Mouse (Mus musculus) lung, postnatal 14 days (tissue): ENCODE data around the gene Atg7.
"Not testable (repeated sequence)": the region's sequence is repeated elsewhere in the genome, so short reads cannot be mapped to it uniquely, and the experiment has no call there.

Experiments used
- DNase-seq: peaks from one replicate; pipeline ENCODE4 v3.0.0; 2021

Gene Atg7

DNA sequence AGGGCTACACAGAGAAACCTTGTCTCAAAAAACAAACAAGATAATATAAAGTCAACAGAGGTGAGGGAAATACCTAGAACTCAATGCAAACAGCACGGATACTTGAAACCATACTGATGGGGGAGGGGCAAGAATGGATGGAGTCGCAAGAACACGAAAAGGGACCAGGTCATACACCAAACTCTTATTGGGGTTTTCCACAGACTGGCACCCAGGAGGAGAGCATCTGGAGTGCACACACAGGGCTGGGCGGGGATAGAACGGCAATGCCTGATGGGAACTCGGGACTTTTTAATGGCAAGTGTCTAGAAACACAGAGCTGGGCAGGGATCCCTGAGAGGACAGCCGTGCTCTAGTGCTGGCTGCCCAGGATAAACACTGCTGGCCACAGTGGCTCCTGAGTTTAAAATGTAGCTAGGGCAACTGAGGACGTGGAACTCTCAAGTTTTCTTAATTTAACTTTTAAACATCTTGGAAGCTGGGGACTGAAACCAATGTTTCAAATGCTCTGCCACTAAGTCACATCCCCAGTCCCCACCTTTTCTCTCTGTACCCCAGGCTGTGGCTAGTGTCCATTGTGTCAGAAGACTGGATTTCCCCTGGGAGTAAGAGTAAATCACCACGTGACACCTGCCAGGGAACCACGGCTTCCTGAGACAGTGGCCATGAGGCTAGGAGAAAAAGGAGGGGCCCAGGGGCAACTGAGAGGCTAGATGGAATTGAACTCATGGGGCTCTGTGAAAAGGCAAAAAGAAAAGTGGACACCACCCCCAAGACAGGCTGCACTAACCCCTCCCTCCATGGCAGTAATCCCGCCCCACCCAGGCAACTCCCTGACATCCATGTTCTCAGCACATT is 243.8 kb downstream of the Atg7 start:
- no peak for DNase-seq

DNA sequence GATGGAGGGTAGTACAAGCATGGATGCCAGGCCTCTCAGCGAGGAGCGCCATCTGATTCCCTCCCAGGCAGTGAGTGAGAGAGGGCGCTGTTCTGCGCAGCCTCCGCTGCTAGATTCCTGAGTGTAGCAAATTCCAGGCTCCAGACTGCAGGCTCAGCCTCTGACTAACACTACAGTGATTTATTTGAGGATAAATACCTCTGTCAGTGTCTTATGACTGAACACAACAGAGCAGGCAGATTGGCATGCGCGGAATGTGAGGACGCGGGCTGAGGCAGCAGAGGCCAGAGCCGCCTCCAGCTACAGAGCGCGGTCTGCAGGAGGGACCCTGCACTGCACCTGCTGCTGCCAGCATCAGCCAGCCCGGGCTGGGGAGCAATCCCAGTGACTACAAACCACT is 246.0 kb downstream of the Atg7 start:
- DNase-seq, result peak; percentile 78

DNA sequence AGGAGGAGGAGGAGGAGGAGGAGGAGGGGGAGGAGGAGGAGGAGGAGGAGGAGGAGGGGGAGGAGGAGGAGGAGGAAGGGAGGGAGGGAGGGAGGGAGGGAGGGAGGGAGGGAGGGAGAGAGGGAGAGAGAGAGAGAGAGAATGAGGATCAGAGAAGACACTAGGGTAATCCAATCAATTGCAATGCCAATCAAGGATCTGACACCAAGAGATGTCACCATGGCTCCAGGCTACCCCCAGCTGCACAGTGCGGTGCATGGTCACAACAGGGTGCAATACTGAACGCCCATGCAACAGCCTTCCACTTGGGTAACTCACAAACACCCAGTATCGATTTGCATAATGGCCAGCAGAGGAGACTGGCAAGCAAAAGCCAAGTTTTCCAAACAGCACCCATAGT is 247.1 kb downstream of the Atg7 start:
- not testable (repeated sequence) for DNase-seq

DNA sequence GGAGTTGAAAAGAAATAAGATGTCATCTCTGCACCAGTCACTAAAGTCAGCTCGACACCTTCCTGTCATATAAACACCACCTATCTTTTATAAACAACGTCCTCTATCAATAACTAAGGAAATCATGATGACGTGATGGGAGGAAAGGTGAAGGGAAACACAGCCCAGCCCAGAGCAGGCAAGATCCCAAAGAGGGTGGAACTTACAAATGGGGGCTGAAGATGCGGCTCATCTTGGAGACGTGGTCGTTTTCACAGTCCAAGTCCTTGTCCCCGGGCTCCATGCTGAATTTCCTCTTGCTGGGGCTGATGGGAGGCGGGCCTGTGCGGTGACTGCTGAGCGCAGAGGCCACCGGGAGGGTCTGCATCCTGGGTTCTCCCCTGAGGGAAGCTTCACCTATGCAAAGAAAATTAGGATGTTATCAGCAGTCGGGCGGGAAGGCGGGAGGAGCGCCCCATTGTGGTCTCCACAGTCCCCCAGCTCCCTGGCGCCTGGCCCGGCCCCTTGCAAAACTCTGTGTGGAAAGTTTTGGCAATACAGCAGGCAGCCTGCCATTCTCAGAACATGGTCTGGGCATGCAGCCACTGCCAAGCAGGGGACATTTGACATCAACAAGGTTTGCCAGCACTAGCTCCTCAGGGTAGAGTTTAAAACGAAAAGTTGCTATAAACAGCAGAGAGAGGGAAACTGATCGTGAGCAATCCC is 247.7 kb downstream of the Atg7 start:
- peak; percentile 94 for DNase-seq

DNA sequence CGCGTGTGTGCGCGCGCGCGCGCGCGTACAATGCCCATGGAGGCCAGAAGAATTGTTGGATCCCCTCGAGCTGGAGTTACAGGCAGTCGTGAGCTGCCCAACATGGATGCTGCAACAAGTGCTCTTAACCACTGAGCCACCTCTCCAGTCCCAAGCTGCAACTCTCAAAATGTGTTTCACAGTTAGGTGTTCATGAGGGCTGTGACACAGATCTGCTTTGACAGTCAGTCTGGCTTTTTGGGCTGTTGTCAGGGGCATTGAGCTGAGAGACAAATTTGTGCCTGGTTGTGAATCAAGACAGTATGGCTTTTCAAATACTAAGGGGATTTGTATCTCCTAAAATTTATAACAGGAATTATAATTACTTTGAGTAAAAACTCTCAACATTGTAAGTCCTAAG is 248.4 kb downstream of the Atg7 start:
- DNase-seq, result no peak

DNA sequence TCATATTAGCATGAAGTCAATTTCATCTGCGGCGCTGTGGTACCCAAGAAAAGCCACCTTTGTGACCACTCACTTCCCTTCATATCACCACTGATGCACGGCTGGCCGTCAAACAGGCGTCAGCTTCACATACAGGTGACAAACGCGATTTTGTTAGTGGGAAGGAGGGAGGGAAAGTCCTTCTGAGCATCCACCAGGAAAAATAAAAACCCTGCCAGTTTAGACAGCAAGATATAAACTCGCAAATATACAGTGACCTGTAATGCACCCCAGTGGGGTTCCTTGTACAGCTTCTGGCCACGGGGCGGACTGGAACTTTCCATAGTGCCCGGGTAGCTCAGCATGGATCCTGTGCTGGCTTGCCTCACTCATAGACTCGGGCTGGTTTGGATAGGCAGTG is 248.9 kb downstream of the Atg7 start:
- DNase-seq, result no peak

DNA sequence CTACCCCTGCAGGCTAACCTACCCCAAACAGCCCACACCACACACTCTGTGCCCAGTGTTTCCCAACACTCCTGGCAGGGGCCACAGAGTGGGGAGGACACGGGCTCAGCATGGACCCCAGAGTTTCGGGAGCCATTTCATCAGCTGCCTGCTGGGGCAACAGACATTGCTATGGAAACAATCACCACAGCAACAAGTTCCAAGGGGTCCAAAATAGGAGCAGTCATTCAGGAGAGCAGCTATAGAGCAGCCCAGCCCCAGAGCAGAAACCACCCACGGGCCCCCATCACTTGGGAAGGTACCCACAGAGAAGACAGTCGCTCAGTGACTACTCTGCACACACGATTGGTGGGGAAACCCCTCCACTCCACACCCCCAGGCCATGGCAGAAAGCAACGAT is 249.5 kb downstream of the Atg7 start:
- no peak for DNase-seq

DNA sequence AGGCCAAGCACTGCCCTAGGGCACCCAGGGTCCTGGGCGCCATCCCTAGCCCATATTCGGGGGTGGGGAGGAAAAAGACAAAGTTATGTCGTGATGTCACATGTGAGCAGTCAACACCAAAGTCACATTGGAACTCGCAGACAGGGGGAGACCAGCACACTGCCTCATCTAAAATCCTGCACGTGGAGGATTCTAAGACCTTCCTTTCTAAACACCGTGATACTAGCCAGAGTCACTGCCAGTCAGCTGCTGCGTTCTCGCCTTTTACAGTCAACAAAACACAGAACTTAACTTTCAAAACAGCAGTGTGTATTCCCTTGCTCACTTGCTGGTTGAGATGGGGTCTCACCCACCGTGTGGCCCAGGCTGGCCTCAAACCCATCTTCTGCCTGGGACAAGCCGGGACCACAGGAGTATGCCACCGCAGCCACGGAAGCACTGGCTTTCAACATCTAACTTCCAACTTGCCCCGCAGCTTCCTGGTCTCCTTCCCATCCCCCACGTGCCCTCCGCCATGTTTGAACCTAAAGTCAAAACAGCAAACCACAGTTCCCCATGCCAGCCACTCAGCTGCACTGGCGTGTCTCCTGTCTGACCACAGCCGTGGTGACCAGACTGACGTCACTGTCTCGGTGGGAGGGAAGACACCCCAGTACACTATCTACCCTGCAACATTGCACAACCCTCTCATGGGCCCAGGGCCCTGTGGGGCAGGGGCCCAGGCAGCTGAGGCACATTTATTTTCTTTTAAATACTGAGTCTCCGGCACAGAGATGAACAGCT is 250.7 kb downstream of the Atg7 start:
- DNase-seq, result peak; percentile 84

DNA sequence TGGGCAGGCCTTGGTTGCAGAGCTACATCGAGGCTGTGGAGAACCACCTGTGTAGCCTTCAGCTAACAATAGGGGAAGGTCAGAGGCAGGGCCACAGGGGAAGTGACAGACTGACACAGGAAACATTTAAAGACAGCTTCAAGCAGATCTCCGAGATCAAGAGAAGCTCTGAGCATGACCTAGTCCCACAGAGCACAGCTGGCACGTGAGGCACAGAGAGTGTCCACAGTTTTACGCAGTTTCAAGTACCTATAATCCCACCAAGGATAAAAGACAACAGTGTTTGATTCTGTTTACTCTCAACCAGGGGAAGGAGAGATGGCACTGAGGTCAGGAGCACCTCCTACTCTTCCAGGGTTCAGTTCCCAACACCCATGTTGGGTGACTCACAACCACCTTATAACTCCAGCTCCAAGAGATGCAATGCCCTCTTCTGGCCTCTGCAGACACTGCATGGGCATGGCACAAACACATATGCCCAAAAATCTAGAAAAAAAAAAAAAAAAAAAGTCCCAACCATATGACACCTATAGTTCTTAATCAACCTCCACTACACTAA is 251.7 kb downstream of the Atg7 start:
- DNase-seq, result no peak

DNA sequence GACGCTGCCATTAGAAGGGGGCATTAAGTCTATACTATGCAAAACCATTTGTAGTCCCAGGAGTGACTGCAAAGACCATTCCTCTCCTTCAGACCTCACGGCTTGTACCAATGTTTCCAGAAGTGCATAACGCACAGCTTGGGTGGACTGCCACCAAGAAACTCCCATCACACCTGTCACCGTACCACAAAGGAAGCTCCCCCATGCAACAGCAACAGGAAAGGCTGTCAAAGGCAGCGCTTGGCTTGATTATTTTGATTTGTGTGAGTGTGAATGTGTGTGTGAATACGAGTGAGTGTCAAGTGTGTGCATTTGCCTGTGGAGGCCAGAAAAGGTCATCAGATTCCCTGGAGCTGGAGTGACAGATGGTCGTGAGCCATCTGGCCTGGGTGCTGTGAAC is 252.3 kb downstream of the Atg7 start:
- no peak for DNase-seq

DNA sequence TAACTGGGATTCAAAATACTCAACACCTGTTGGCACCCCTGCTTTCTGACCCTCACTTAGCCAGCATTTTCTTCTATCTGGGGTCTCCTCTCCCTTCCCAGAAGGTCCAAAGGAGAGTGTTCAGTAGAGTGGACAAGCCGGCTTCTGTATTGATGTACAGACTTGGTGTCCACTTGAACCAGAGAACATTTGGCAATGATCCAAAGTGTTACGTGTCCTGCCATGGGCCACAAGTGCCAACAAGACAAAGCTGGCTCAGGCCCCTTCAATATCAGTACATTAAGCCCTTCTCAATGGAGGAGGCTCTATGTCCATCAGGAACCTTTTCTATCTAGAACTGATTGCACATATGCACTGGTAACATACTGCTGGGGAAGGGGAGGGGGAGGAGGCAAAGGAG is 253.4 kb downstream of the Atg7 start:
- no peak for DNase-seq

DNA sequence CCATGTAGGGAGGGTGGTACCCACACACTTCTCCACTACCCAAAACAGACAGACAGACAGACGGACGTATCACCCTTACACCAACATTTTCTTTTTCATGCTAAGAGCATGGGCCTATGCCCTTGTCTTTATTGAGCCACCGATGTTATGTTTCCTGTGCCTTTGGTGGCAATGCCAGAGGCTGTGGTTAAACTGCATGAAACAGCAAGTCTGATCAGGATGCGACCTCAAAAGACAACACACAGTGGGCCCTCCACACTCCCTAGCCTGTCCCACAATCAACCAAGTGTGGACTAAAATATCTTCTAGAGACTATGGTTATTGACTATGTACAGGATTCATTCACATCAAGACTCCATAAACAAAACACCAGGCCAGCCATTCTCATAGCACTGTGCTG is 256.1 kb downstream of the Atg7 start:
- no peak for DNase-seq

DNA sequence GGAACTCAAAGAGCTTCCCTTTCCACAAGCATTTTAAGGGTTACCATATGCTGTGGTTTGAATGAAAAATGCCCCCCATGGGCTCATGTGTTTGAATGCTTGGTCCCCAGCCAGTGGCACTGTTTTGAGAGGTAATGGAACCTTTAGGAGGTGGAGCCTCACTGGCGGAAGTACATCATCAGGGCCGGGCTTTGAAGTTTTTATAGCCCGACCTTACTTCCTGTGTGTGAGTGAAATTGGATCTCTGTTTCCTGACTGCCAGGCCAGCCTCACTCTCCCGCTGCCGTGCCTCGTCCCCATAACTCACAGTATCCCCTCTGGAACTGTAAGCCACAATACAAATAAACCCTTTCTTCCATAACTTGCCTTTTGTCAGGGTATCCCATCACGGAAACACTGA is 256.8 kb downstream of the Atg7 start:
- no peak for DNase-seq

DNA sequence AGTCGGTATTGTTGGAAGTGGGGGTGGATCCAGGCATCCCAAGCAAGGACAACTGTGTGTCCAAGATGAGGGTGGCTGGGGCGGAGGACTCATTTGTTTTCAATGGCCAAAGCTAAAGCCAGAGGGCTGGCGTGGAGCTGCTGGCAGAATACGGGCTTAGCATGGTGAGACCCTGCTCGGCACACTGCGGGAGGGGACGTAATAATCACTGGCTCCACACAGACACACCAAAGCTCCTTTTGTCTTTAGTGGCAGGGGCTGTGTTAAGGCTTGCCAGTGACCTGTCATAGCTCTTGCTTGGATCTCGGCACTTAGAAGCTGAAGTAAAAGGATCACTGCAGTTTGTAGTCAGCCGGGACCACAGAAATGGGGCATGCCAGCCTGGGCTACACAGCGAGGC is 257.3 kb downstream of the Atg7 start:
- no peak for DNase-seq

DNA sequence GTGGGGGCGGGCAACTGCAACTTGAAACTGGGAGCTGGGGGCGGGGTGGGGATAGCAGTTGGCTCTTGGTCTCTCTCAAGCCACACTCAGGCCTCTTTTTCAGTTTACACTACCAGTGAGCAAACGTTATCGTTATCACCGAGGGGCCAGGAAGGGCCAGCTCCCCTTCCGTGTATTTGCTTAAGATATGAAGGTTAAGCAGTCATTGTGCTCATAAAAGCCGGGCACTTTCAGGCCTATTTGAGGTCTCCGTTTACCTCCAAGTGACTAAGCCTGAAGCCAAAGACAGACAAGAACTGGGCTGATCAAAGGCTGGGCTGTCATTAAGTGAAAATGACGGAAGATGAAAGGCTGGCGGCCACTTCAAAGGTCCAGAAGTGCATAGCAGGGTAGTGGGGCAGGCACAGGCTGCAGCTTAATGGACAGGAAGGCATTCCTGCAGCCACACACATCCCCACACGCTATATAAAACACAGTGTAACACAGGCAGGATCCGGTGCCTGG is 258.5 kb downstream of the Atg7 start:
- peak; percentile 70 for DNase-seq

DNA sequence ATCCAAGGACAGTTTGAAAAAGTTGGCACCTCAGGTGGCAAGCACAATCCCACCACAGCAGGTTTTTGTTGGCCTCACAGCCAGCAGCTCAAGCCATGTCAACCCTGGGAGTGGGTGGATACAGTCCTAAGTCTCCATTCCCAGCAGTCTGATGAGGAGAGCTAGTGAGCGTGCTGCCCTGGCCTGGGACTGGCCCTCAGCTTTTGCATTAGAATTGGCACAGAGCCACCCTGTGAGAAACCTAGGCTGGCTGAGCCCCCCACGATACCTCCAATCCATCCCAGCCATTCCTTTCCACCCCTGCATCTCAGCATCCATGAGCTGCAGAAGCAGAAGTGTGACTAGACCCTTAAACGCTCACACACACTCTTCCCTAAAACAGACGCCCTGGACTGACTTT is 259.0 kb downstream of the Atg7 start:
- no peak for DNase-seq

DNA sequence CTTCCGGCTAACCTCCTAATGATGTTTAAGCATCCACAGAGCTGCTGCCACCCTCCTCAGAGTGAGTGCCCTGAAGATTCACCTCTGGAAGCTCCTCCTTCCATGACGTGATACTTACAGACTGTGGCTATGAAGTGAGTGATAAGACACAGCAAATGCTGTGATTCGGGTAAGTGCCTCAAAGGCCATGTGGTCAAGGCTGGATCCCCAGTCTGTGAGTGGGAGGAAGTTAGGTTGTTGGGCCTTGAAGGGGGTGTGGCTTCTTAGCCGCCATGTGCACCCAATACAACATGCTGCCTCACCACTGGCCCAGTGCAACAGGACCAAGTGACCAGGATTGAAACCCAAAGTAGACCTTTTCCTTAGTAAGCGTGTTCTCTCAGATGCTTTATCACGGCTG is 261.3 kb downstream of the Atg7 start:
- no peak for DNase-seq

DNA sequence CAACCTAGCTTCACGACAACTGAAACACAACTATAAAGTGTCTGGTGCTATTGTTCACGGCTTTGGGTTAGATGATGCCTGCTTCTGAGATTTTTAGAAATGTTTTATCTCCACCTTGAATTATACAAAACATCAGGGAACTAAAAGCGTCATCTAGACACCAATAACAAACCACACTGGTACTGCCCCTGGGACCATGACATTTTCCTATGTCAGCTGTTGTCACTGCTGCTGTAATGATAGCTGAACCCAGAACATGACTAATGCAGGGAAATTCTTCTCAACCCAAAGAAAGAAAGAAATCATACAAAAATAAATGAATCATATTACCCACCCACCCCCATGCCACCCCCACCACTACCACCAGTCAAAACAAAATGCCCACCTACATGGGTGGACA is 261.9 kb downstream of the Atg7 start:
- DNase-seq, result no peak

DNA sequence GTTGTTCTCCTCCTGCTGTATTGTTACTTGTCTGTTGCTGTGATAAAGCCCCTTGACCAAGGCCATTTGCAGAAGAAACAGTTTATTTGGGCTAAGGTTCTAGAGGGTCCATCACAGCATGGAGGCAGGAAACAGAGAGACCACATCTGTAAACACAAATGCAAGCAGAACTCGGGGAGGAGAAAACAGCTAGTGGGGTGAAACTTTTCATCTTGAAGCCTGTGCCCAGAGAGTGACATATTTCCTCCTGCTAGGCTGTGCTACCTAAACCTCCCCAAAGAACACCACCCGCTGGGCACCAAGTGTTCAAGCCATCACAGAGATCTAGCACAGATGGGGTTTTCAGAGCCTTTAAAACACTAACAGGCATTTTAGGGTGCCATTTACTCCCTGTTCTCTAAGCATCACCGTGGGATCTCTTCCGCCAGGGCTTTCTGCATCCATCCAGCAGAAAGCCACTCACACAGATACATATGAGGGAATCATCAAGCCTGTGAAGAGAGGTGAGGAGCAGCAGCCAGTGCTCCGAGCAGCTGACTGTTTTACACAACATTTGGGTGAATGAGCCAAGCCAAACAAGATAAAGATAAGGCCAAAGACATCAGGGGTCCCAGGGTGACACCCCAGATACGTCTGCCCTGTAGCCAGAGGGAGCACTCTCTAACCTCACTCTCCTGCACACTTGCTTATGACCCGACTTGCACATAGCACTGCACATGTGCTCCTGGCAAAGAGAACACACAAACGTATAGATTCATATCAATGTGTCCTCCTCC is 262.5 kb downstream of the Atg7 start:
- no peak for DNase-seq

DNA sequence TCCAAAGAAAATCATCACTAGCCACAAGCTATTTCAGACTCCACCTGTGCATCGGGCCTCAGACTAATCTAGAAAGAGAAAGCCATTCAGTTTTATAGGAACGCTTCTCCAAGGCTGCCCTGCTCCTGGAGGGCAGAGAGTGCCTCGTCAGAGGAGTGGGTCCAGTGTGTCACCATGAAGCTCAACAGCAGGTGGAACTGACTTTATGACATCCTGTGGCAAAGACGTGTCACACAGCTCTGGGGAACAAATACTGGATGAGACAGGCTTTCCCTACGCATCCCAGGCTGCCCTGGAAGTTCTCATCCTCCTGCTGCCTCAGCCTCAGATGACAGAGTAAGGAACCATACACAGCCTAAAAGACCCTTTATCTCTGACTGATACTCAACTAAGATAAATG is 263.3 kb downstream of the Atg7 start:
- no peak for DNase-seq

DNA sequence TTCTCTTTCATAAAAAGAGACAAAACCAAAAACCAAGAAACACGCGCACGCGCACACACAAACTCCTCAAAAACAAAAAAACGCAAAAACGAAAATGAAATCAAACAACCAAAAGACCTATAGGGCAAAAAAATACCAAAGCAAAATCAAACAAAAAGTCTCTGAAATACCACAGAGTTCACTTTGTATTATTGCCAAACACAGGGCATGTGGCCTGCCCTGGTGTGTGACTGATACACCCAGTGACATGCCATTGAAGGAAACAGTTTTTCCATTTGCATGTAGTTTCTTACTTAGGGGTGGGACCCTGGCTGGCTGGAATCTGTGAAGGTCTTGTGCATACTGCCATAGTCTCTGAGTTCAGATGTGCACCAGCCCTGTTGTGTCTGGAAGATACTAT is 264.6 kb downstream of the Atg7 start:
- DNase-seq, result no peak

DNA sequence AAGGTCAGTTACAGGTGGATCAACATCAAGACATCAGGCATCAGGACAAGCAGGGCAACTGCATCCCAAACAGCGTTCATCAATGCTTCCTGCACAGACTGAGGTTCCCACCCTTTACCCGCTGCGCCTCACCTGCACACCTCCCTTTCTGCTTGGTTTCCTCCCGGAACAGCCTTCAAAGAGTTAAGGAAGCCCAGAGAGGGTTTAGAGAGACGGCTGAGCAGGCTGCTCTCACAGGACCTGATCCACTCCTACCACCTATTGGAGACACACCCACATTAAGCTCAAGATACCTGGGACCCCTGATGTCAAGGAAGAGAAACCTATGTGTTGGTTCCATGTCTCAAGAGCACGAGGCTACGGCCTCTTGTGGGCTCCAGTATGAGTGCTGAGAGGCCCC is 266.9 kb downstream of the Atg7 start:
- no peak for DNase-seq
